Mouse (Mus musculus): ENCODE results near the gene Mr1.
"Not testable (repeated sequence)": the region's sequence is repeated elsewhere in the genome, so short reads cannot be mapped to it uniquely, and the experiment has no call there.

Mr1 gene

GRCm38 (mm10) chr1:155146572-155146980 is at the start of gene Mr1:
Mr1 (minus strand) TSS chr1:155146814.
- no peak for DNase-seq

GRCm38 (mm10) chr1:155192805-155193368 is 46.3 kb upstream of the Mr1 start:
- DNase-seq, result no peak

- DNase-seq, result peak; percentile 68 to 70
Measured at GRCm38 (mm10) chr1:155191671-155192070, 45.1 kb upstream of the Mr1 start.

- no peak for DNase-seq
Measured at GRCm38 (mm10) chr1:155191219-155191618, 44.6 kb upstream of the Mr1 start.

- no peak for DNase-seq
Measured at GRCm38 (mm10) chr1:155188656-155189055, 42.0 kb upstream of the Mr1 start.

GRCm38 (mm10) chr1:155184191-155184590 is 37.6 kb upstream of the Mr1 start:
- DNase-seq, result no peak

- DNase-seq, result no peak
Measured at GRCm38 (mm10) chr1:155178192-155178924, 31.7 kb upstream of the Mr1 start.

GRCm38 (mm10) chr1:155174424-155174823 is 27.8 kb upstream of the Mr1 start:
- DNase-seq, result no peak

GRCm38 (mm10) chr1:155173644-155174016 is 27.0 kb upstream of the Mr1 start:
- DNase-seq, result not testable (repeated sequence)

GRCm38 (mm10) chr1:155172895-155173643 is 26.5 kb upstream of the Mr1 start:
- no peak for DNase-seq

GRCm38 (mm10) chr1:155169935-155170334 is 23.3 kb upstream of the Mr1 start:
- DNase-seq, result no peak

GRCm38 (mm10) chr1:155167453-155167852 is 20.8 kb upstream of the Mr1 start:
- no peak for DNase-seq

- DNase-seq, result peak; percentile 50 to 51
Measured at GRCm38 (mm10) chr1:155158970-155159484, 12.4 kb upstream of the Mr1 start.

- peak; percentile 95 to 98 for DNase-seq
Measured at GRCm38 (mm10) chr1:155158141-155158969, 11.7 kb upstream of the Mr1 start, which contains the start of gene Stx6. Stx6 (plus strand) TSS chr1:155158715.

- no peak for DNase-seq
Measured at GRCm38 (mm10) chr1:155153906-155154305, 7.3 kb upstream of the Mr1 start.

- DNase-seq, result no peak
Measured at GRCm38 (mm10) chr1:155150821-155151220, 4.2 kb upstream of the Mr1 start.

- DNase-seq, result no peak
Measured at GRCm38 (mm10) chr1:155149403-155149802, 2.8 kb upstream of the Mr1 start.

GRCm38 (mm10) chr1:155147228-155147627 is 614 bp upstream of the Mr1 start:
- no peak for DNase-seq

GRCm38 (mm10) chr1:155145620-155146019 is 994 bp downstream of the Mr1 start:
- no peak for DNase-seq

GRCm38 (mm10) chr1:155140076-155140475 is 6.5 kb downstream of the Mr1 start:
- DNase-seq, result peak; percentile 70 to 83

GRCm38 (mm10) chr1:155138795-155139194 is 7.8 kb downstream of the Mr1 start:
- peak in 1 of 2 experiments; percentile 29 for DNase-seq

GRCm38 (mm10) chr1:155134866-155135265 is 11.7 kb downstream of the Mr1 start:
- no peak for DNase-seq

Measured in cerebellum, postnatal 36 days (tissue).